Mouse (Mus musculus): ENCODE measurements around the gene Inpp5d. TPM values are rescaled to one million over a fixed set of nuclear protein-coding genes. Genes with fewer than 3 reads are reported as not detected.

Gene Inpp5d
- polyA plus RNA-seq, 1 experiment from 2014 or later, result 3.7 TPM

DNA sequence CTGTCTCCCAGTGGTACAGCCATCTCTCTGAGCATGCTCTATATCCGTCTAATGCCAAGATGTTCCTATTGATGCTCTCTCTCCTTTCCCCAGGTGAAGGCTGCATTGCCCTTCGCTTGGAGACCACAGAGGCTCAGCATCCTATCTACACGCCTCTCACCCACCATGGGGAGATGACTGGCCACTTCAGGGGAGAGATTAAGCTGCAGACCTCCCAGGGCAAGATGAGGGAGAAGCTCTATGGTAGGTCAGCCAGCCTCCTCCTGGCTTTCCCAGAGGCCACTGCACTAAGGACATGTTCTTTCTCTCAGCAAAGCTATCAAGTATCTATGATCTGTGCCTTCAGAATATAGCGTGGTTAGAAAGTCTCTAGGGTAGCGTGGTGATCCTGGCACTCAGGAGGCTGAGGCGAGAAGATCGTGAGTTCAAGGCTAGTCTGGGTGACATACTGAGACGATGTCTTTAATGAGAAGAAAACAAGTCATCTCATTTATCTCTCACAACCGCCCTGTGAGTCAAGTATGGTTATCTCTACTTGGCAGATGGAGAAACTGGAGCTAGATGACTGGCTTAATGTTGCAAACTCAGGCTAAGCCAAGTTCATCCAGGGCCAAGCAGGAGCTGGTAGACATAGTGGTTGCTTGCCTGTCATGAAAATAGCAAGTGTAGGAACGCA, 92.0 kb downstream of the Inpp5d start:
- DNase-seq (ENCODE audit: low spot score) (no peak), ATAC-seq (ENCODE audit: low FRiP score) (no peak)
- no peak overlapping the region for H3K9ac ChIP-seq (ENCODE audit: low read depth, low read length)
- H3K4me1 ChIP-seq (replicated peaks; ENCODE audit: control insufficient read depth, insufficient read depth, low read length), result no peaks in the 10 kb centered on the region
- no peak overlapping the region for H3K27ac ChIP-seq (ENCODE audit: low read depth, low read length)
- no peak overlapping the region for H3K4me2 ChIP-seq (replicated peaks; ENCODE audit: low read depth, low read length)
- no peaks in the 10 kb centered on the region for H3K36me3 ChIP-seq (ENCODE audit: control insufficient read depth, insufficient read depth, low read length)
- no peaks in the 10 kb centered on the region for H3K9me3 ChIP-seq (ENCODE audit: control insufficient read depth, low read length)
- H3K4me3 ChIP-seq (ENCODE audit: low read depth, low read length), result no peak overlapping the region
- no peaks in the 10 kb centered on the region for H3K27me3 ChIP-seq (ENCODE audit: control insufficient read depth, insufficient read depth, low read length)
- WGBS, result 90% methylated on average over 10 of the region's 10 CpGs

DNA sequence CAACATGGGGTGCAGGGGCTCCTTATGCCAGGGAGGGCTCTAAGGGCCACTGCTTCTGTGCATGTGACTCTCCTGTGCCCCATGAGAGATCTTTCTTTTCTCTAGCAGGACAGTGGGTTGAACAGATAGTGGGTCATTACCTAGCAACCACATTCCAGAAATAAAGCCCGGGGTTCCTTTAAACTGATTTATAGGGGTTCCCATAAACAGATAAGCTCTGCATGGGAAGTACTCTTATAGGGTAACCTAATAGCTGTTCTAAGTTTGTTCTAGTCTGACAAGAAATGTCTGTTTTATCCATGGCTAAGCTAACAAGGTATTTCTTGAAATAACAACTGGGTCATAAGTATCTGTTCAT, 92.5 kb downstream of the Inpp5d start:
- no peaks in the 10 kb centered on the region for H3K27me3 ChIP-seq (ENCODE audit: control insufficient read depth, insufficient read depth, low read length)
- H3K4me1 ChIP-seq (replicated peaks; ENCODE audit: control insufficient read depth, insufficient read depth, low read length), result no peaks in the 10 kb centered on the region
- WGBS, result 93% methylated on average over 1 of the region's 1 CpGs
- H3K9ac ChIP-seq (ENCODE audit: low read depth, low read length), result no peak overlapping the region
- H3K9me3 ChIP-seq (ENCODE audit: control insufficient read depth, low read length), result no peaks in the 10 kb centered on the region
- no peak overlapping the region for H3K4me3 ChIP-seq (ENCODE audit: low read depth, low read length)
- H3K4me2 ChIP-seq (replicated peaks; ENCODE audit: low read depth, low read length), result no peak overlapping the region
- no peak overlapping the region for H3K27ac ChIP-seq (ENCODE audit: low read depth, low read length)
- ATAC-seq (ENCODE audit: low FRiP score) (no peak), DNase-seq (ENCODE audit: low spot score) (no peak)
- H3K36me3 ChIP-seq (ENCODE audit: control insufficient read depth, insufficient read depth, low read length), result no peaks in the 10 kb centered on the region

DNA sequence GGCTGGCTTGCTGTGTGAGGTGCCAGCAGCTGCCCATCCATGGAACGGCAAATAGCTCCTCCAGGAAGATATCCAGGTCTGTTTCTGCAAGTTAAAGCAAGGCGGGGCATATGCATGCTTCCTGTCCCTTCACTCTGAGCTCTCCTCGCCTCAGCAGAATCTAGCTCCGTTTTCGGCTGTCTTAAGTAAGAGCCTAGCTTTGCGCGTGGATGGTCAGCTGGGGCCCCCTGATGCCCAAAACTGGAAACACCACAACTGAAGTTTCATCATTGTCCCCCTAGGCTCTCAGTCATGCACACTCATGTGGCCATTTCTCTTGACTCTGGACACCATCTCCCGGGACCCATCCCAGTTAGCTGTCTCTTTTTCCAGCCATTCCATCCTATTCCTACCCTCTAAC, 101.3 kb downstream of the Inpp5d start:
- no peak overlapping the region for H3K4me2 ChIP-seq (replicated peaks; ENCODE audit: low read depth, low read length)
- ATAC-seq (ENCODE audit: low FRiP score), result no peak
- no peak overlapping the region for H3K9ac ChIP-seq (ENCODE audit: low read depth, low read length)
- no peaks in the 10 kb centered on the region for H3K9me3 ChIP-seq (ENCODE audit: control insufficient read depth, low read length)
- peak; percentile 56 for DNase-seq (ENCODE audit: low spot score)
- H3K36me3 ChIP-seq (ENCODE audit: control insufficient read depth, insufficient read depth, low read length), result no peaks in the 10 kb centered on the region
- H3K27me3 ChIP-seq (ENCODE audit: control insufficient read depth, insufficient read depth, low read length), result no peaks in the 10 kb centered on the region
- WGBS, result 37% methylated on average over 8 of the region's 8 CpGs
- H3K4me3 ChIP-seq (ENCODE audit: low read depth, low read length), result no peak overlapping the region
- no peaks in the 10 kb centered on the region for H3K4me1 ChIP-seq (replicated peaks; ENCODE audit: control insufficient read depth, insufficient read depth, low read length)
- H3K27ac ChIP-seq (ENCODE audit: low read depth, low read length), result no peak overlapping the region

DNA sequence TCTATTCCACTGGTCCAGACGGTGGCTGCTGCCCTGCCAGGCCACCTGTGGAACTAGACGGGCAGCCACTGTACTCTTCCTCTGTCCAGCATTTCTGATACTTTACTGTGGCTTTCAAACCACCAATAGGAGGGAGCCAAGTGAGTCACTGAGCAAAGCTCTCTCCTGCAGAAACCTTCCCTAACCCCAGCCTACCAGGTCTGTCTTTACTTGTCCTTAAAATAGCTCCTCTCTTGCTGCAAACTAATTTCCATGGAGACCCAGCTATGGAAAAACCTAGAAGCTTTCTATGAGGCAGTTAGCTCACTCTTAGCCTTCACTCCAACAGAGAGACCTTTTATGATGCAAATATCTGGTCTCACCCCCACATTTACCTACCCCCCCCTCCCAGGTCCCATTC, 102.0 kb downstream of the Inpp5d start:
- DNase-seq (ENCODE audit: low spot score) (no peak), ATAC-seq (ENCODE audit: low FRiP score) (no peak)
- Histone ChIP-seq H3K9ac (ENCODE audit: low read depth, low read length) (no peak overlapping the region), H3K4me3 (ENCODE audit: low read depth, low read length) (no peak overlapping the region), H3K27ac (ENCODE audit: low read depth, low read length) (no peak overlapping the region), H3K9me3 (ENCODE audit: control insufficient read depth, low read length) (no peaks in the 10 kb centered on the region), H3K4me2 (replicated peaks; ENCODE audit: low read depth, low read length) (no peak overlapping the region), H3K4me1 (replicated peaks; ENCODE audit: control insufficient read depth, insufficient read depth, low read length) (no peaks in the 10 kb centered on the region), H3K27me3 (ENCODE audit: control insufficient read depth, insufficient read depth, low read length) (no peaks in the 10 kb centered on the region), H3K36me3 (ENCODE audit: control insufficient read depth, insufficient read depth, low read length) (no peaks in the 10 kb centered on the region)
- WGBS, result 59% methylated on average over 2 of the region's 2 CpGs

DNA sequence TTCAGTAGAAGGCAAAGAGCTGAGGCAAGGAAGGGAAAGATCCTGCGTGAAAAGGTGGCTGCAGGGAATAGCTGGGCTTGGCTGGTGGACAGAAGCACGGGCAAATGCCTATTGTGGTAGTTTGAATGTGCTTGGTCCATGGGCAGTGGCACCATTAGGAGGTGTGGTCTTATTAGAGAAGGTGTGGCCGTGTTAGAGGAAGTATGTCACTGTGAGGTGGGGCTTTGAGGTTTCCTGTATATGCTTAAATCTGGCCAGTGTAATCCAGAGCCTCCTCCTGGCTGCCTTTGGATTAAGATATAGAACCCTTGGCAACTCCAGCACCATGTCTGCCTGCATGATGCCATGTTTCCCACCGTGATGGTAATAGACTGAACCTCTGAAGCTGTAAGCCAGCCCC, 103.2 kb downstream of the Inpp5d start:
- WGBS, result 80% methylated on average over 4 of the region's 4 CpGs
- H3K9me3 ChIP-seq (ENCODE audit: control insufficient read depth, low read length), result no peaks in the 10 kb centered on the region
- no peaks in the 10 kb centered on the region for H3K4me1 ChIP-seq (replicated peaks; ENCODE audit: control insufficient read depth, insufficient read depth, low read length)
- no peak overlapping the region for H3K4me3 ChIP-seq (ENCODE audit: low read depth, low read length)
- H3K9ac ChIP-seq (ENCODE audit: low read depth, low read length), result no peak overlapping the region
- ATAC-seq (ENCODE audit: low FRiP score), result no peak
- H3K4me2 ChIP-seq (replicated peaks; ENCODE audit: low read depth, low read length), result no peak overlapping the region
- H3K36me3 ChIP-seq (ENCODE audit: control insufficient read depth, insufficient read depth, low read length), result no peaks in the 10 kb centered on the region
- no peaks in the 10 kb centered on the region for H3K27me3 ChIP-seq (ENCODE audit: control insufficient read depth, insufficient read depth, low read length)
- H3K27ac ChIP-seq (ENCODE audit: low read depth, low read length), result no peak overlapping the region
- DNase-seq (ENCODE audit: low spot score), result no peak

DNA sequence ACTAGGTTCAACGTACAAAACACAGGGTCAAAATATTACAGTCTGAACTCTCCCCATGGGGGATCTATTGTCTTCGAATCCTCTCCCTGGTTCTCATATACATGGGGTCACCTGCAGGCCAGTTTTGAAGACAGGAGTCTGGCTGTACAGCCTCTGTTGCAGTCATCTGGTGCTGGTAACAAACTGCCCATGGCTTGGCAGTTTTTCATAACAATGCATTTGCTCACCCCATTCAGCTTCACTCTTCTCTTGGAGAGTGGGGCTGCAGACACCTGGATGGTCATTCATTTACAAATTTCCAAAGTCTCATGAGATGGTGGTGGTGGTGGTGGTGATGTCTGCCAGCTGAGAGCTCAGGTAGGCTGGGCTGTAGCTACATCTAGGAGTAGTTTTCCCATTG, 109.0 kb downstream of the Inpp5d start:
- no peak overlapping the region for H3K9ac ChIP-seq (ENCODE audit: low read depth, low read length)
- 79% methylated on average over 2 of the region's 2 CpGs for WGBS
- no peaks in the 10 kb centered on the region for H3K9me3 ChIP-seq (ENCODE audit: control insufficient read depth, low read length)
- no peak overlapping the region for H3K4me2 ChIP-seq (replicated peaks; ENCODE audit: low read depth, low read length)
- no peaks in the 10 kb centered on the region for H3K27me3 ChIP-seq (ENCODE audit: control insufficient read depth, insufficient read depth, low read length)
- no peak overlapping the region for H3K27ac ChIP-seq (ENCODE audit: low read depth, low read length)
- no peaks in the 10 kb centered on the region for H3K36me3 ChIP-seq (ENCODE audit: control insufficient read depth, insufficient read depth, low read length)
- DNase-seq (ENCODE audit: low spot score) (no peak), ATAC-seq (ENCODE audit: low FRiP score) (no peak)
- no peaks in the 10 kb centered on the region for H3K4me1 ChIP-seq (replicated peaks; ENCODE audit: control insufficient read depth, insufficient read depth, low read length)
- H3K4me3 ChIP-seq (ENCODE audit: low read depth, low read length), result no peak overlapping the region

DNA sequence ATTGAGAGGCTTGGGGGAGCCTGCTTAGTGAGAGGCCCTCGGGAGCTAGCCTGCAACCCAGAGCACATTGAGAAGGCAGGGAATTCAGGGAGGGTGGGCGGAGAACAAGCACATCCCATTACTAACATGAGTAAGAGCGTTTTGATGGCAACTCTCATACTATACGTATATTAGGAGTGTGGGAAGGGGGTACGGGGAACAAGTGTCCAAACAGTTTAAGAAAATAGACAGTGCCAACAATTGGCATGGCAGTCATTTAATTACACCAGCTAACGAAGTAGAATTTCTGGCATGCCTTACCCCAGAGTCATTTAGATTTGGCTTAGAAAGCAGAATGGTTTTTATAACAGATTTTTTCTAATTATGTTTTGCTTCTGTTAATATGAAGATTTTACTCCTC, 109.7 kb downstream of the Inpp5d start:
- no peak overlapping the region for H3K4me3 ChIP-seq (ENCODE audit: low read depth, low read length)
- H3K27ac ChIP-seq (ENCODE audit: low read depth, low read length), result no peak overlapping the region
- no peak overlapping the region for H3K4me2 ChIP-seq (replicated peaks; ENCODE audit: low read depth, low read length)
- WGBS, result 88% methylated on average over 6 of the region's 6 CpGs
- ATAC-seq (ENCODE audit: low FRiP score) (no peak), DNase-seq (ENCODE audit: low spot score) (no peak)
- no peaks in the 10 kb centered on the region for H3K4me1 ChIP-seq (replicated peaks; ENCODE audit: control insufficient read depth, insufficient read depth, low read length)
- no peaks in the 10 kb centered on the region for H3K36me3 ChIP-seq (ENCODE audit: control insufficient read depth, insufficient read depth, low read length)
- no peaks in the 10 kb centered on the region for H3K27me3 ChIP-seq (ENCODE audit: control insufficient read depth, insufficient read depth, low read length)
- H3K9ac ChIP-seq (ENCODE audit: low read depth, low read length), result no peak overlapping the region
- no peaks in the 10 kb centered on the region for H3K9me3 ChIP-seq (ENCODE audit: control insufficient read depth, low read length)

DNA sequence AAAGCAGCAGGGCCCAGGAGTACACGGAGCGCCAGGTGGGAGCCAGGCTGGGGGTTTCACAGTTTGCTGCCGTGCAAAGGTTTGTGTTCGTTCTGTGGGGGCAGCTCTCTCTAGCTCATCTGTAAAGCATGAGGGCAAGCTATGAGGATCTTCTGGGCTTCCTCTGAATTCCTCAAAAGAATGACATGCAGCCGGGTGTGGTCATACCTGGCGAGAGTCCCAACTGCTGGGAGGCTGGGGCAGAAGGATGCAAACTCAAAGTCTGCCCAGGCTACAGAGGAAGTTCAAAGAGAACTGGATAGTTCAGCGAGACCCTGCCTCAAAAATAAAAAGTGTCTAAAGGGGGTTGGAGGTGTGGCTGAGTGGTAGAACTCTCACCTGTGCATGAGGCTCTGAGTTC, 110.2 kb downstream of the Inpp5d start:
- no peaks in the 10 kb centered on the region for H3K27me3 ChIP-seq (ENCODE audit: control insufficient read depth, insufficient read depth, low read length)
- H3K9ac ChIP-seq (ENCODE audit: low read depth, low read length), result no peak overlapping the region
- no peaks in the 10 kb centered on the region for H3K4me1 ChIP-seq (replicated peaks; ENCODE audit: control insufficient read depth, insufficient read depth, low read length)
- ATAC-seq (ENCODE audit: low FRiP score), result no peak
- no peak overlapping the region for H3K4me3 ChIP-seq (ENCODE audit: low read depth, low read length)
- H3K4me2 ChIP-seq (replicated peaks; ENCODE audit: low read depth, low read length), result no peak overlapping the region
- H3K27ac ChIP-seq (ENCODE audit: low read depth, low read length), result no peak overlapping the region
- 90% methylated on average over 7 of the region's 7 CpGs for WGBS
- H3K9me3 ChIP-seq (ENCODE audit: control insufficient read depth, low read length), result no peaks in the 10 kb centered on the region
- no peaks in the 10 kb centered on the region for H3K36me3 ChIP-seq (ENCODE audit: control insufficient read depth, insufficient read depth, low read length)
- no peak for DNase-seq (ENCODE audit: low spot score)

DNA sequence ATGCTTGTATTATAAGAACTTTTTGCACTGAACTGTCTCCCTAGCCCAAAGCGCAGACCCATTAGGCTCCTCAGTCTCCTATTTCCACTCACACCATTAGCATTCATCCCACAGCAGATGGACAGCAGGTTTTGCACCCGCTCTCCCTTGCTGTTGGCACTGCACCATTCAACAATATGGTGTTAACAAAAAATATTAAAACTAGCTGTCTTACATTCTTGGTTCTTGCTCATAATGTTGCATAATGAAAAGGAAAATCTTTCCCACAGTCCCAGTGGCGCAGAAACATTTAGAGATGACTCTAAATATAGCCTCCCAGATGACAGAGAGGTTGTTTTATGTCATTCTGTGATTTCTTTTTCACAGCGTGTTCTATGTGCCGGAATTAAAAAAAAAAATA, 113.1 kb downstream of the Inpp5d start:
- no peak overlapping the region for H3K9ac ChIP-seq (ENCODE audit: low read depth, low read length)
- no peak overlapping the region for H3K4me2 ChIP-seq (replicated peaks; ENCODE audit: low read depth, low read length)
- no peaks in the 10 kb centered on the region for H3K4me1 ChIP-seq (replicated peaks; ENCODE audit: control insufficient read depth, insufficient read depth, low read length)
- no peak overlapping the region for H3K4me3 ChIP-seq (ENCODE audit: low read depth, low read length)
- ATAC-seq (ENCODE audit: low FRiP score) (no peak), DNase-seq (ENCODE audit: low spot score) (no peak)
- WGBS, result 91% methylated on average over 5 of the region's 5 CpGs
- no peaks in the 10 kb centered on the region for H3K36me3 ChIP-seq (ENCODE audit: control insufficient read depth, insufficient read depth, low read length)
- no peaks in the 10 kb centered on the region for H3K27me3 ChIP-seq (ENCODE audit: control insufficient read depth, insufficient read depth, low read length)
- no peaks in the 10 kb centered on the region for H3K9me3 ChIP-seq (ENCODE audit: control insufficient read depth, low read length)
- no peak overlapping the region for H3K27ac ChIP-seq (ENCODE audit: low read depth, low read length)
